Mouse (Mus musculus): ENCODE results near the gene Ctc1.
A peak's percentile ranks its signal among the peaks of the same experiment; 100 is the strongest.

Gene Ctc1

GRCm38 (mm10) chr11:69070590-69071222, 55.0 kb downstream of the Ctc1 start, which contains the start of gene Tmem107:
Gene Tmem107 (plus strand): TSS chr11:69070806.
- DNase-seq (ENCODE audit: low read depth), result peak; percentile 91

- DNase-seq (ENCODE audit: low read depth), result no peak
These were observed 55.6 kb downstream of the Ctc1 start for GRCm38 (mm10) chr11:69071262-69071661.

- no peak for DNase-seq (ENCODE audit: low read depth)
These were observed 56.5 kb downstream of the Ctc1 start for GRCm38 (mm10) chr11:69072234-69072633.

DNA sequence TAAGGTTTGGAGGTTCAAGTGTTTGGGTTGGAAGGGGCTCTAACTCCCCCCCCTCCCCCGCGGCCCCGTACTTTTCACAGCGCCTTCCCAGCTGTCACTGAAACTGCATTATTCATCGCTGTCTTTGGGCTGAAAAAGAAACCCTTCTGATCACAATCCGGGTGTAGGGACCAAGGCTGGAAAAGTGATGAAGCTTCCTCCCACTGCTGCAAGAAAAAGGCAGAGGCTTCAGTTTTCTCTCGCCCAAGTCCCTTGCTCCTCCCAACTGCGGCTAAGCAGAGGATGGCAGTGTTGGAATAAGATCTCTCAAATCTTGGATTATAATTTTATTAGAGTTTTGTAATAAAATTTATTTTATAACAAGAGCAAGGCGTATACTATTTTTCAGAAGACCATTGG, 57.0 kb downstream of the Ctc1 start:
- DNase-seq (ENCODE audit: low read depth), result no peak

DNA sequence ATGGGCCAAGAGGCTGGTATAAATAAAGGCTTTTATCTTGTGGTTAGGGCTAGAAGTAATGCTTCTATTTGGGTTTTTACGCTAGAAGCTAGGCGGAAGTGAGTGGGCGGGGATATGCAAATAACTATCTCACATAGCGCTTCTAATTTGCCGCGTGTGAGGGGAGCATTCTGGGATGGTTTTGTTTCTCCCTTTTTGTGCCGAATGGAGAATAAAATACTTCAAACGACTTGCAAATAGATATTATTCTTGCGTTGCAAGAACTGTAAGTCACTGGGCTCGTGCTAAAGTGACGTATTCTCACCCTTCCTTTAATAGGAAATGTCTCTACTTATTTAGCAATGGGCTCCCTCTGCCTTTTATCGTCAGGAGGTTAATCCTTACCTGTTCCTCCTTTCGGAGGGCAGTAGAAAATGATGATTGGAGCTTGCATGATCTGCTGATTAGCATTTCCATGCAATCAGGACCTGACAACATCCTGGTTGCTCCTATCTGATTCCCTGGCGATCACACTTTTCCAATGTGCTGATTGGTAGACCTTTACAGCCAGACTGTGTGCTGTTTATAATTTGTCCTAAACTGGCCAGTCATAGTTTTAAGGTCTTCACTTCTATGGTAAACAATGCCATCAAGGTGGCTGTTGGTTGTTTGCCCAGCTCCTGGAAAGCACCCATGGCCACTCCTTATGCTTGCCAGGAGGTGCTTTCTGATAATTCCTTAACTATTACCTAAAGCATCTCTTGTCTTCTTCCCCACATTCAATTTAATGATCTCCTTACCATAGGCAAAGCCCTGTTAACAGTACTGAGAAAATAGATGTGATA, 57.6 kb downstream of the Ctc1 start:
- peak; percentile 92 for DNase-seq (ENCODE audit: low read depth)

- no peak for DNase-seq (ENCODE audit: low read depth)
These were observed 58.5 kb downstream of the Ctc1 start for GRCm38 (mm10) chr11:69073951-69074775.

DNA sequence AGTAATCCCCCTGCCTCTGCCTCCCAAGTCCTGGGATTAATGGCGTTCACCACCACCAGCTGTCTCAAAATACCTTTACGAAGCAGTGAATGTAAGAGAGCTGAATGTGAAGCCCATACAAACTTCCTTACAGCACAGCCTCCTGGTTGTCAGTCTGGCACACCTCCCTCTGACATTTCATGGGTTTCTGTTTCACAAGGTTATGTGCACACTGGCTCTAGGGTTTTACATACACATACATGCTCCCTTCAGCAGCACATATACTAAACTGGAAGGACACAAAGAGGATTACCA, 59.0 kb downstream of the Ctc1 start:
- DNase-seq (ENCODE audit: low read depth), result no peak

GRCm38 (mm10) chr11:69075764-69076479, 60.2 kb downstream of the Ctc1 start:
- DNase-seq (ENCODE audit: low read depth), result no peak

GRCm38 (mm10) chr11:69076572-69076971, 60.9 kb downstream of the Ctc1 start:
- DNase-seq (ENCODE audit: low read depth), result no peak

- DNase-seq (ENCODE audit: low read depth), result no peak
These were observed 61.6 kb downstream of the Ctc1 start for GRCm38 (mm10) chr11:69077316-69077715.

DNA sequence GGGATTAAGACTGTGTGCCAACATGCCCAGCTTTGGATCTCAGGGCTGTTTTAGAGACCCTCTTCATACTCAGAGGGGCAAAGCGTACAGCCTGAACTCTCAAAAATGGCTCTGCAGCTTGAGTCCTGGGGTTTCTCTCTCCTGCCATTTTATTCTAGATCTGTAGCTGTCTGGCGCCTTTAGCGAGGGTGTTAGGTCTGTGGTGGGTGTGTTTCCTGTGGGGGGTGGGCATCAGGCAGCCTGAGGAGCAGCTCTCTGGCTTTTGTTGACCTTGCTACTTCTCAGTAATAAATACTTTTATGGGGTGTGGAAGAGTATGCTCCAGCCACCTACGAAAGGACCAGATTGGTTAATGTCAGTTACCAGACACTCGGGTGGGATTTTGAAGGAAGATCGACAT, 62.3 kb downstream of the Ctc1 start:
- no peak for DNase-seq (ENCODE audit: low read depth)

DNA sequence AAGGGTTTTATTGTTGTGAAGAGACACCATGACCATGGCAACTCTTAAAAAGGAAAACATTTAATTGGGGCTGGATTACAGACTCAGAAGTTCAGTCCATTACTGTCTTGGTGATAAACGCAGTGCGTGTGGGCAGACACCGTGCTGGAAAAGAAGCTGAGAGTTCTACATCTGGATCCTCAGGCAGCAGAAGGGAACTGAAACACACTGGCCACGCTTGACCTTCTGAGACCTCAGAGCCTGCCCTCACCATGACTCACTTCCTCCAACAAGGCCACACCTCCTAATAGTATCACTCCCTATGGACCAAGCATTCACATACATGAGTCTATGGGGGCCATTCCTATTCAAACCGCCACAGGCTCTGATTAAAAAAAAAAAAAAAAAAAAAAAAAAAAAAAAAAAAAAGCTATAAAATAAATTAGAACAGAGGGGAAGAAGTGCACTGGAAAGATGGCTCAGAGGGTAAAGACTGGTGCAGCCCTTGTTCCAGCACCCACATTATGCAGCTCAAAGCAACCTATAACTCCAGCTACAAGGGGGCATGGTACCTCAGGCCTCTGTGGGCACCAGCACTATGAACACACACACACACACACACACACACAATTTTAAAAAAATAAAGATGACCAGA, 63.2 kb downstream of the Ctc1 start:
- no peak for DNase-seq (ENCODE audit: low read depth)

GRCm38 (mm10) chr11:69080102-69080854, 64.6 kb downstream of the Ctc1 start:
- no peak for DNase-seq (ENCODE audit: low read depth)

GRCm38 (mm10) chr11:69080855-69081222, 65.1 kb downstream of the Ctc1 start:
- DNase-seq (ENCODE audit: low read depth), result no peak

DNA sequence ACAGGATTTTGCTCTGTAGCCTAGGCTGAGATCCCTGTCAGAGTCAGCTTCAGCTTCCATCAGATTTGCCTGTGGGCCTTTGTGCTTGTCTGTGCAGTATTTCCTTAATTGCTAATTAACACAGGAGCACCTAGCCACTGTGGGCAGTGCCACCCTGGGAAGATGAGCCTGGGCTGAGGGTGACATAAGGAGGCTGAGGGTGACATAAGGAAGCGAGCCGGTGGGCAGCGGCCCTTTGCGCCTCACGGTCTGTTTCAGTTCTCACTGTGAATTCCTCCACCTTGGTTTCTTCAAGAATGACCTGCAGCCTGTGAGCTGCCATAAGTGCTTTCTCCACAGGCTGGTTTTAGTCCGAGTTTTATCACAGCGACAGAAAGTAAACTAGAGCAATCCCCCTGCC, 65.9 kb downstream of the Ctc1 start:
- DNase-seq (ENCODE audit: low read depth), result no peak

DNA sequence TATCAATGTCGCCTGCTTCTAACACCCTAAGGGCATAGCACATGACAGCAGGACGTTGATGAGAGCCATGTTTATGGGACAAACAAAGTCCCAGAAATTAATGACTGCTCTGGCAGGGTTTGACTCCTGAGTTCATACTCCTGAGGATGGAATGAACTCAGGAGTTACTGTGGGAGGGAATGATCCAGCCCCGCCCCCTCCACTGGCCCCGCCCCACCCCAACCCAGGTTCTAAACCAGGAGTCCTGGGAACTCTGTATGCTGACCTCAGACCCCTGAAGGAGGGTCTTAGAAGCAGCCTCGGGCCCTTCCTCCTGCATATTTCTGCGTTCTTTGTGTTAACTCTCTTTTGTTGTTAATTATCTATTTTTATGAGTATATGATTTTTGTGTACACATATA, 69.9 kb downstream of the Ctc1 start:
- no peak for DNase-seq (ENCODE audit: low read depth)
